Mouse (Mus musculus): ENCODE measurements around the gene Drp2. TPM values are rescaled to one million over a fixed set of nuclear protein-coding genes. Genes with fewer than 3 reads are reported as not detected.

Drp2 gene
- 0.04 TPM for polyA plus RNA-seq (2021)

DNA sequence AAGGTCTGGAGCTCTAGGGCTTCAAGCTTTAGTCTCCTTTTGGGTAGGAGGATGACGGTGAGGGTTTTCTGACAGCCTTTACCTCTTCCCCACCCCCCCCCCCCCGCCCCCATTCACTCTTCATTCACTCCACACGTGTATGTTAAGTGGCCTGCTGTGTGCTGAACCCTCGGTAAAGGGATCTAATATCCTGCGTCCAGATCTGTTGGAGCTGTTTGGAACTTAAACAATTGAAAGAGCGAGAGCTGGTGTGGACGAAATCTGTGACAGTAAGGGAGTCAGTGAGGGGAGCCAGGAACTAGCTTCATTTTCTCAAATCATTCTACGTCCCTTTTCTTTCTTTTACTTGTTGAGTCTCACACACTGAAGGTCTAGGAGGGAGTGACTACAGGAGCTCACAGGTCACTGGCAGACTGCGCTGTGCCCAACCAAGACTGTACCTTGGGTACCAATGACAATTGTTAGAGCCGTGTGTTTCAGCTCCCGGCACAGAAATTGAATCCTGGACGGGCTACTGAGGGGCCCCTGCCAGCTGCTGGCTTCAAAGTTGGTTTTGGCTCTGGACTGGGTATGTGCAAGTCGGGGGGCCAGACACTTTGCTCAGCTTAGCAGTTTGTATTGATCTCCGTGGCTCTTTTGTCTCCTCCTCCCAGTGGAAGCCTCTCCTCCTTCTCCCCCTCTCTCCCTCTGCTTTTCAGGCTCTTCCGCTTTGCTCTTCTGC lies at the start of gene Drp2:
Gene Drp2 (plus strand): TSS at position 689 of the 721 bp plus-strand sequence.
- no peak for TF ChIP-seq CTCF (IDR thresholded peaks at IDR 0.05)
- ChIA-PET CTCF (no interaction called here), POLR2A (no interaction called here)
- ATAC-seq = no peak
- in situ Hi-C loops (cut with MboI; ENCODE audit: low pct_unique_long_range_greater_than_20kb) = no loop called here
- peaks cover 19% of the 10 kb centered on the region for H3K27me3 ChIP-seq
- no peak for DNase-seq (ENCODE audit: low read depth, low spot score)

DNA sequence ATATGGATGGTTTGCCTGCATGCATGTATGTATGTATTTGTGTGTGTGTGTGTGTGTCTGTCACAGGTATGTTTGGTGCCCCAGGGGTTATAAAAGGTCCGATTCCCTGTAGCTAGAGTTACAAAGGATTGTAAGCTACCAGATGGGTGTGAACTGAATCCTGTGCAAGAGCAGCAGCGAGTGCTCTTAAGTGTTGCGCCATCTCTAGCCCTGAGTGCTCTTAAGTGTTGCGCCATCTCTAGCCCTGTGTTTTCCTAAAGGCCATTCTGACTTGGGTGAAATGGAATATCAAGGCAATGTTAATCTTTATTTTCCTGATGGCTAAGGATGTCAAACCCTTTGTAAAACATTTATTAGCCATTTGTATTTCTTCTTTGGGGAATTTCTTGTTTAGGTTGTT lies 45.0 kb upstream of the Drp2 start:
- DNase-seq (ENCODE audit: low read depth, low spot score) (no peak), ATAC-seq (no peak)
- H3K27me3 ChIP-seq = peaks cover 21% of the 10 kb centered on the region
- in situ Hi-C loops (cut with MboI; ENCODE audit: low pct_unique_long_range_greater_than_20kb) = no loop called here
- ChIA-PET CTCF (no interaction called here), POLR2A (no interaction called here)
- no peak for TF ChIP-seq CTCF (IDR thresholded peaks at IDR 0.05)

DNA sequence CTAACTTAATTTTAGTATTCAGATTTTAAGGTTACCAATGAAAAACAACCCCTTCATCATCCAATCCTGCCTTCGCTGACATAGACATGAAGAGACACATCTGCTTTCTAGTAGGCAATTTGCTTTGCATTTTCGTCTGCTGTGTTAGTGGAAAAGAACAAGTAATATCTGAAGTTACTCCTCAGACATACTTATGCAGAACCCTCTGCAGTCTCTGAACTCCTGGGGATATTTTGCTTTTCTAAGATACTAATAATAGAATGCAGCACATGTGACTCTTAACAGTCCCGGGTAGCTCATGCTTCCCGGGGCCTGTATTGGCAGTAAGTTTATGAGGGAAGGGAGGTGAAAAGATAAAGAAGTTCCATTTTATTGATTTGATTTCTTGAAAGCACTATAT lies 42.2 kb upstream of the Drp2 start:
- in situ Hi-C loops (cut with MboI; ENCODE audit: low pct_unique_long_range_greater_than_20kb) = no loop called here

DNA sequence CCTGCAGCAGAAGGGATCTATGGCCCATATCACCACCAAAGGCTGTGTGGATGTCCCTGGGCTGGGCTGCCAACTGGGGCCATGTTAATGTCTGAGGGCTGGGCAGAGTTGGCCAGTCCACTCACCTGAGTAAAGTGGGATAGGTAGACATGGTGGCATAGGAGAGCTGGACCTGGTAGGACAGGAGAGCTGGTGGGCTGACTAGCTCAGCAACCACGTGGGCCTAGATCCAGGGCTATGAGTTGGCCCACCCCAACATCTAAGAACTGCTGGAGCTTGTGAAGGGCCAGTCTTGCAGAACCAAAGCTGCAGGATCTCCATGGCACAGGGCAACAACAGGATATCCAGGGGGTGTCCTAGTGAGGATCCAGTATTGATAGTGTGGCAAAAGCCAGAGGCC lies 38.9 kb upstream of the Drp2 start:
- in situ Hi-C loops (cut with MboI; ENCODE audit: low pct_unique_long_range_greater_than_20kb) = no loop called here
- DNase-seq (ENCODE audit: low read depth, low spot score) (no peak), ATAC-seq (no peak)
- CTCF ChIA-PET = no interaction called here
- peaks cover 17% of the 10 kb centered on the region for H3K27me3 ChIP-seq
- POLR2A ChIA-PET = no interaction called here
- TF ChIP-seq CTCF (IDR thresholded peaks at IDR 0.05) = no peak

More for the DNA sequence above, 42.2 kb upstream of the Drp2 start:
- DNase-seq (ENCODE audit: low read depth, low spot score) (no peak), ATAC-seq (no peak)
- ChIA-PET POLR2A (no interaction called here), CTCF (interaction anchor here (1.4 kb wide), 1 partner anchor 10 kb away, joined by 3 read pairs; no protein-coding TSS in a partner anchor)
- peaks cover 21% of the 10 kb centered on the region for H3K27me3 ChIP-seq
- no peak for TF ChIP-seq CTCF (IDR thresholded peaks at IDR 0.05)

DNA sequence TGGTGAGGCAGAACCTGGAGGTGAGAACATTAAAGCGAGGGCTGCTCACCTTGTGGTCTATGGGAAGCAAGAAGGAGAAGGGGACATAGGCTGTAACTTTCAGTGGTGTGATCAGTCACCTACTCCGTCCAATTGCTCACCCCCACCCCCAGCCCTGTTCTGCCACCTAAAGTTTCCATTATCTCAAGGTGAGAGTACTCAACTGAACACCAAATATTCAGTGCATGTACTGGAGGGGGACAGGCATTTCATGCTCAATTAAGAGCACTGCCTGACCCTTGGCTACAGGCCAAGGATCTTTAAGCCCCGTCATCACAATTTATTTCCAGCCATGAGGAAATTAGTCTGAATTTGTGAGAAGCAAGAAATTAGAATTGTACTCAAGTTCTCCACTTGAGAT lies 37.8 kb upstream of the Drp2 start:
- ChIA-PET POLR2A (no interaction called here), CTCF (interaction anchor here (0.9 kb wide), 1 partner anchor 17 kb away, joined by 3 read pairs; no protein-coding TSS in a partner anchor)
- in situ Hi-C loops (cut with MboI; ENCODE audit: low pct_unique_long_range_greater_than_20kb) = no loop called here
- no peak for DNase-seq (ENCODE audit: low read depth, low spot score)
- no peak for ATAC-seq
- peaks cover 10% of the 10 kb centered on the region for H3K27me3 ChIP-seq
- no peak for TF ChIP-seq CTCF (IDR thresholded peaks at IDR 0.05)

DNA sequence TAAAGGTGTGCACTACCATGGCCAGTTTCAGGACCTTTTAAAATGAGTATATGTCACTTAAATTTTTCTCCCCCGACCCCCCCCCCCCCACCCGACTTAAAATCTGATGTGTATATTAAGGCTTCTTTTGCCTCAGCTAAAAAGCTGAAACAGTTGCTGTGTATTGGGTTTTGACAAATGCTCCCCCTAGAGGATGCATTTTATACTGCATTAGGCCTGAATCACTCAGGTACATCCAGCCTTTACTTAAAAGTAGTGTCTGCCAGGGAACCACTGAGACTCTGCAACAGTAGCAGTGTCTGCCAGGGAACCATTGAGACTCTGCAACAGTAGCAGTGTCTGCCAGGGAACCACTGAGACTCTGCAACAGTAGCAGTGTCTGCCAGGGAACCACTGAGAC lies 33.1 kb upstream of the Drp2 start:
- ChIA-PET CTCF (interaction anchor here (1.0 to 1.5 kb wide), 3 partner anchors 10 to 18 kb away, joined by 3 to 4 read pairs (median 4); no protein-coding TSS in a partner anchor), POLR2A (no interaction called here)
- peak; percentile 25 for TF ChIP-seq CTCF (IDR thresholded peaks at IDR 0.05)
- peaks cover 11% of the 10 kb centered on the region for H3K27me3 ChIP-seq
- in situ Hi-C loops (cut with MboI; ENCODE audit: low pct_unique_long_range_greater_than_20kb) = no loop called here
- DNase-seq (ENCODE audit: low read depth, low spot score) (no peak), ATAC-seq (no peak)

GRCm38 (mm10) chrX:134374190-134374589 lies 30.2 kb upstream of the Drp2 start:
- in situ Hi-C loops (cut with MboI; ENCODE audit: low pct_unique_long_range_greater_than_20kb) = no loop called here
- POLR2A ChIA-PET = no interaction called here
- ATAC-seq = no peak
- CTCF ChIA-PET = no interaction called here
- no peak for DNase-seq (ENCODE audit: low read depth, low spot score)
- H3K27me3 ChIP-seq = peaks cover 11% of the 10 kb centered on the region
- no peak for TF ChIP-seq CTCF (IDR thresholded peaks at IDR 0.05)

DNA sequence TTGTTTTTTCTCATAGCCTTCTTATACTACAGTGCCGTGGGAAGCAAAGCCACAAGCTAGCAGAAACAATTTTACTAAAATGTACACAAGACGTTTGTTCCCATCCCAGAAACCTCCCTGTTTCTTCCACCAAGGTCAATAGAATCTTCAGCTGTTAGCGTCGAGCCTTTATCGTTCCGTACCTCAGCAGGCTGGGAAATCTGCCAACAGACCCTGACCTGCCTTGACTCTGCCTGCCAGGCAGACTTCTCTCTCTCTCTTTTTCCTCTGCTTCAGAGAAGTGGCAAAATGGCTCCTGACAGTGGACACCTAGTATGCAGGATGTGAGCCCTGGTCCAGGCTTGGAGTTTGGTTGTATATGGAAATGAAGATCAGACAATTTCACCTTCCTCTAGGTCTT lies 19.5 kb upstream of the Drp2 start:
- peaks cover 30% of the 10 kb centered on the region for H3K27me3 ChIP-seq
- DNase-seq (ENCODE audit: low read depth, low spot score) (no peak), ATAC-seq (no peak)
- TF ChIP-seq CTCF (IDR thresholded peaks at IDR 0.05) = no peak
- ChIA-PET CTCF (no interaction called here), POLR2A (no interaction called here)
- in situ Hi-C loops (cut with MboI; ENCODE audit: low pct_unique_long_range_greater_than_20kb) = no loop called here

DNA sequence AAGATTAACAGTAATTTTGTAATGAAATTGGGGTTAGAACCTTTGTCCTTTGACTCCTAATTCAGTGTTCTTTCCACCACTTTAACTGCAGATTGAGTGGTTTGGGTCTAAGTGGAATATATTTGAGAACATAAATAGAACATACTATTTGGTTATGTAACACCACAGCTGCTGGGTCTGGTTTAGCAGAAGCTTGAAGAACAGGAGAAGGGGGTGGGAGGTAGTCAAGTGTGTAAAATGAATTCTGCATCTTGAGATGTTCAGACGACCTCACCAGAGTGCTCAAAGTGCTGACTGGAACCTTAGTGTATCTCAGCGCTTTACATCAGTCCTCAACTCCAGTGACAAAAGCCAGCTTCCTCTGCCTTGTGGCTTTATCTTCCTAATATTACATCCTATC lies 5.4 kb upstream of the Drp2 start:
- CTCF ChIA-PET = no interaction called here
- ATAC-seq (no peak), DNase-seq (ENCODE audit: low read depth, low spot score) (no peak)
- in situ Hi-C loops (cut with MboI; ENCODE audit: low pct_unique_long_range_greater_than_20kb) = no loop called here
- peaks cover 27% of the 10 kb centered on the region for H3K27me3 ChIP-seq
- TF ChIP-seq CTCF (IDR thresholded peaks at IDR 0.05) = no peak
- POLR2A ChIA-PET = no interaction called here

DNA sequence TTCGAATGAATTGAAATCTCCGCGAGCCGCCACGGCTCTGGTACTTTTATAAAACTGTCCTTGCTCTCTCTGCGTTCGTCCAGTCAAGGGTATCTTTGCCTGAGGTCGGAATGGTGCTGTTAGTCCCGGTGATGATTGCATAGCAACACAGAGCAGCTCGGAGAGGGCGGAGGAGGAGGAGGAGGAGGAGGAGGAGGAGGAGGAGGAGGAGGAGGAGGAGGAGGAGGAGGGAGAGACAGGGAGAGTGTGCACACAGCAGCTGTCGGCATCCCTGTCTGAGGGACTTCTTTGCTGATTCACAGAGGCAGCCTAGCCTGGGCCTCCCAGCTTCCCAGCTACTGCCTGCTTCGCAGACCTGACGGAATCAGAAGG lies 219 bp downstream of the Drp2 start:
- peaks cover 17% of the 10 kb centered on the region for H3K27me3 ChIP-seq
- CTCF ChIA-PET = no interaction called here
- POLR2A ChIA-PET = no interaction called here
- DNase-seq (ENCODE audit: low read depth, low spot score) (no peak), ATAC-seq (no peak)
- in situ Hi-C loops (cut with MboI; ENCODE audit: low pct_unique_long_range_greater_than_20kb) = no loop called here
- no peak for TF ChIP-seq CTCF (IDR thresholded peaks at IDR 0.05)

DNA sequence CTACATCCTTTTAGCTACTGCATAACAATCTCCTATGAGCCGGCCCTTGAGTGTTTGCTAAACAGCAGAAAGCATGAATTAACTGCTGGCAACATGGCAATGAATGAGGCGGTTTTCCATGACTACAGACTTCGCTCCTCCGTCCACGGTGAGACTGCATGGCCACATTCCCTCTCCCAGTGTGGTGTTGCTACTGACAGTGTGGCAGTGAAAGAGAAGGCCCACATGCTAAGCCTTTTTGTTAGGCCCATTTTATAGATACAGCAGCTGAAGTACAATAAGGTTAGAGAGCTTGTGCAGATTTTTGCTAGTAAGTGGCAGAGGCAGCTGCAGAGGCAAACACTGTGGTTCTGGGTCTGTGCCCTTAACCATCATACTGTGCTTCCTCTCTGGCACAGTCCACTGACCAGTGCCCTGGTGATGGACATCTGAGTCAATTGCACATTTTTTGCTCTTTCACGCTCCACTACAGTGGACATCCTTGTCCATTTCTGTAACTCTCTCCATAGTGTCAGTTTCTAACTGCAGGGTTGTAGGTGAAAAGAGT lies 5.1 kb downstream of the Drp2 start:
- H3K27me3 ChIP-seq = peaks cover 18% of the 10 kb centered on the region
- in situ Hi-C loops (cut with MboI; ENCODE audit: low pct_unique_long_range_greater_than_20kb) = no loop called here
- TF ChIP-seq CTCF (IDR thresholded peaks at IDR 0.05) = no peak
- POLR2A ChIA-PET = no interaction called here
- ATAC-seq = no peak
- CTCF ChIA-PET = no interaction called here
- DNase-seq (ENCODE audit: low read depth, low spot score) = no peak

DNA sequence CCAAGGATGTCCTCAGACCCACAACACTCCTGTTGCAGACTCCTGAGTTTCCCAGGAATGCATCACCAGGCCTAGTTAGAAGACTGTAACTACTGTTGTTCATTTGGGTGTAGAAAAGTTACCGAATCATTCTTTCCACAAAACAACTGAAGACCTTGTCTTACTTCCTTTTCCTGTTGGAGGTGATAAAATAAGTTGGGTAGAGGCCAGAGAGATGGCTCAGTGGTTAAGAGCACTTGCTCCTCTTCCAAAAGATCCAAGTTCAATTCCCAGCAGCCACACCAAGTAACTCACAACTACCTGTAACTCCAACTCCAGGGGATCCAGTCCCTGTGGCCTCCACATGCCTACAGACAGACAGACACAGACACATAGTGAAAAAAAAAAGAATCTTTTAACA lies 7.7 kb downstream of the Drp2 start:
- no peak for ATAC-seq
- TF ChIP-seq CTCF (IDR thresholded peaks at IDR 0.05) = no peak
- no peak for DNase-seq (ENCODE audit: low read depth, low spot score)
- CTCF ChIA-PET = no interaction called here
- H3K27me3 ChIP-seq = peaks cover 10% of the 10 kb centered on the region
- POLR2A ChIA-PET = no interaction called here
- in situ Hi-C loops (cut with MboI; ENCODE audit: low pct_unique_long_range_greater_than_20kb) = no loop called here
